Mouse (Mus musculus): ENCODE results near the gene Plekhg6.

DNA sequence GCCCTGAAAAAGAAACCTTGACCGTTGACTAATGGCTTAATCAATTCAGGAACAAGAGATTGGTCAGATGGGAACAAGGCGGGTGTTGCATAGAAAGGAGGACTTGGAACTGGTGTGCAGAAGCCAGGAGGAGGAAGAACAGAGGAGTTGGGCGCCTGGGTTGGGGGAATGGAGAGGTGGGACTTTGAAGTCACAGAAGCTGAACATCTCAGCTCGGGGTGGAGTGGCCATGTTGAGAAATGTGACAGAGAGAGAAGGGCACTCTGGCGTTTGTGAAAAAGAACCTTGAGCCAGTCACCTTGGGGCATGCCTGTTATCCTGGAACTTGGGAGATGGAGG is 28.6 kb downstream of the Plekhg6 start:
- TF ChIP-seq CTCF (IDR thresholded peaks at IDR 0.05; ENCODE audit: low read depth) (no peak), EP300 (IDR thresholded peaks at IDR 0.05; ENCODE audit: low read depth) (no peak)
